In genomic region chr13:29063924-29064323, GRCm38 (mm10) we compare ENCODE assay signal across 28 mouse cellular contexts.
A peak's percentile ranks its signal among the peaks of the same experiment; 100 is the strongest.
DNase-seq lines count a peak whose midpoint lies in the region; ATAC-seq lines count a peak whose summit lies in the region.
"Had no signal": no experiment of that assay in that cellular context is flagged by ENCODE, and none has a peak within 500 bp of the region (broad histone marks: within the 10 kb centered on the region; RNA-seq: fewer than 3 reads in every experiment).

No protein-coding gene starts in this region.

- H3K4me2 ChIP-seq in limb, embryonic 15.5 days = no peak overlapping the region
- no peak overlapping the region for H3K4me2 ChIP-seq in embryonic facial prominence, embryonic 13.5 days
- H3K4me2 ChIP-seq: embryonic facial prominence, embryonic 12.5 days; heart, embryonic 13.5 days; hindbrain, embryonic 14.5 days had no signal

- H3K9me3 ChIP-seq in limb, embryonic 15.5 days = no peaks in the 10 kb centered on the region
- H3K9me3 ChIP-seq in limb, embryonic 10.5 days (replicated peaks) = no peaks in the 10 kb centered on the region
- H3K9me3 ChIP-seq in embryonic facial prominence, embryonic 13.5 days = peaks cover 4% of the 10 kb centered on the region; the same call in 1 of the 2 replicates
- H3K9me3 ChIP-seq: embryonic facial prominence, embryonic 12.5 days; heart, embryonic 13.5 days had no signal

- no peak overlapping the region for H3K4me3 ChIP-seq in limb, embryonic 15.5 days
- H3K4me3 ChIP-seq in limb, embryonic 10.5 days = no peak overlapping the region
- no peak overlapping the region for H3K4me3 ChIP-seq in embryonic facial prominence, embryonic 13.5 days
- H3K4me3 ChIP-seq: embryonic facial prominence, embryonic 12.5 days; gastrocnemius, adult 2 months; heart, adult 2 months; heart, embryonic 10.5 days; heart, embryonic 13.5 days had no signal

- no peaks in the 10 kb centered on the region for H3K4me1 ChIP-seq in limb, embryonic 15.5 days
- peaks cover 11% of the 10 kb centered on the region; the same call in 1 of the 2 replicates for H3K4me1 ChIP-seq in limb, embryonic 10.5 days
- H3K4me1 ChIP-seq in embryonic facial prominence, embryonic 13.5 days = peaks cover 16% of the 10 kb centered on the region; the same call in 1 of the 2 replicates
- H3K4me1 ChIP-seq: embryonic facial prominence, embryonic 12.5 days had no signal

- DNase-seq in limb, embryonic 10.5 days (ENCODE audit: low spot score) = no peak
- peak; percentile 1 for DNase-seq in NIH3T3 (ENCODE audit: low read depth)
- no peak for DNase-seq in kidney, postnatal 4 days
- DNase-seq in layer of hippocampus, adult 11-12 months (ENCODE audit: low spot score) = no peak
- DNase-seq: adrenal gland, adult 8-10 months; adrenal gland, postnatal 25 days; cerebellum, adult 11-12 months; cerebellum, adult 8-10 months; cerebellum, postnatal 10 days; cerebellum, postnatal 36 days; embryo, embryonic 11 days; forebrain, postnatal 0 days; gastrocnemius, adult 2 months; gastrocnemius, postnatal 14 days; heart, adult 2 months; heart, postnatal 14 days; heart, postnatal 4 days had no signal

- no peak for ATAC-seq in limb, embryonic 15.5 days (ENCODE audit: insufficient number of reproducible peaks, low FRiP score, low TSS enrichment, low read depth)
- no peak for ATAC-seq in embryonic facial prominence, embryonic 13.5 days (ENCODE audit: insufficient number of reproducible peaks, insufficient read depth, low FRiP score, low TSS enrichment, low read depth)
- ATAC-seq: activated CD4-positive, CD25-positive, alpha-beta regulatory T cell, adult 4 months; CD4-positive, CD25-positive, alpha-beta regulatory T cell, adult 4 months; forebrain, embryonic 14.5 days; forebrain, postnatal 0 days; hindbrain, postnatal 0 days; inflammation-experienced regulatory T-cells, adult 6 months had no signal

- no peaks in the 10 kb centered on the region for H3K27me3 ChIP-seq in limb, embryonic 15.5 days
- no peaks in the 10 kb centered on the region for H3K27me3 ChIP-seq in limb, embryonic 10.5 days (ENCODE audit: low read depth, poor library complexity, severe bottlenecking)
- H3K27me3 ChIP-seq in embryonic facial prominence, embryonic 13.5 days = no peaks in the 10 kb centered on the region
- H3K27me3 ChIP-seq: embryonic facial prominence, embryonic 12.5 days; heart, embryonic 13.5 days had no signal

- 55% methylated on average over 5 of the region's 5 CpGs for WGBS in limb, embryonic 15.5 days
- WGBS in limb, embryonic 10.5 days = 69% methylated on average over 5 of the region's 5 CpGs
- WGBS in embryonic facial prominence, embryonic 13.5 days = 42% methylated on average over 5 of the region's 5 CpGs

- no peaks in the 10 kb centered on the region for H3K36me3 ChIP-seq in limb, embryonic 15.5 days
- H3K36me3 ChIP-seq in limb, embryonic 10.5 days = no peaks in the 10 kb centered on the region
- no peaks in the 10 kb centered on the region for H3K36me3 ChIP-seq in embryonic facial prominence, embryonic 13.5 days
- H3K36me3 ChIP-seq: embryonic facial prominence, embryonic 12.5 days; heart, embryonic 13.5 days had no signal

- no peak overlapping the region for H3K9ac ChIP-seq in limb, embryonic 15.5 days
- no peak overlapping the region for H3K9ac ChIP-seq in embryonic facial prominence, embryonic 13.5 days
- H3K9ac ChIP-seq: embryonic facial prominence, embryonic 12.5 days; forebrain, postnatal 0 days; heart, embryonic 13.5 days; hindbrain, embryonic 14.5 days had no signal

- 0 out of 2 replicates have a peak overlapping the region, but pooled peaks have one; percentile 35 for H3K27ac ChIP-seq in limb, embryonic 15.5 days
- no peak overlapping the region for H3K27ac ChIP-seq in limb, embryonic 10.5 days
- H3K27ac ChIP-seq in embryonic facial prominence, embryonic 13.5 days = peak overlapping the region; percentile 56
- H3K27ac ChIP-seq: embryonic facial prominence, embryonic 12.5 days; gastrocnemius, adult 2 months; heart, adult 2 months; heart, embryonic 10.5 days; heart, embryonic 13.5 days; hindbrain, embryonic 14.5 days; hindbrain, postnatal 0 days had no signal
